29 mouse cellular contexts compared by ENCODE assay signal in the genomic region with DNA sequence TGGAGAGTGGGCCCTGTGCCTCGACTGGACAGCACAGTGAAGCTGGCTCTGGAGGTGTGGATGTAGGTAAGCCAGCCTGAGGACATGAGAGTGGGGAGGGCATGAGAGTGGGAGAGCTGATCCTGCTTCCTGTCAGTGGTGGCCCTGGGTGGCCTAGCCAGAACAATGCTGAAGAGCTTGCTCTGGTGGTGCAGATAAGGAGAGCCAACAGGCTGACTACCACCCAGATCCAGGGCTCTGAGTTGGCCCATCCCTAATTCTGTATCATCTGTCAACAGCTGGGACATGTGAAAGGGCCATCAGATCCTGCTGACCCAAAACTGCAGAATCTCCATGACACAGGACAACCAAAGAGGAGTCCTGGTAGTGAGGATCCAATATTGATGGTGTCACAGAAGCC. TPM values are rescaled to one million over a fixed set of nuclear protein-coding genes. Genes with fewer than 3 reads are reported as not detected.
DNase-seq lines count a peak whose midpoint lies in the region; ATAC-seq lines count a peak whose summit lies in the region.
"Had no signal": no experiment of that assay in that cellular context is flagged by ENCODE, and none has a peak within 500 bp of the region (broad histone marks: within the 10 kb centered on the region; RNA-seq: fewer than 3 reads in every experiment).

No protein-coding gene starts in this region.

- no peaks in the 10 kb centered on the region for H3K27me3 ChIP-seq in liver, embryonic 13.5 days
- H3K27me3 ChIP-seq: forebrain, embryonic 15.5 days; heart, embryonic 12.5 days; hindbrain, embryonic 15.5 days; midbrain, embryonic 15.5 days; neural tube, embryonic 15.5 days had no signal

- intact Hi-C loops in heart, postnatal 14 days (cut with DNase I), result no loop called here

- peaks cover 12% of the 10 kb centered on the region for H3K4me1 ChIP-seq in liver, embryonic 13.5 days (replicated peaks)
- H3K4me1 ChIP-seq: forebrain, embryonic 10.5 days; forebrain, embryonic 15.5 days; heart, embryonic 12.5 days; hindbrain, embryonic 15.5 days; midbrain, embryonic 10.5 days; midbrain, embryonic 15.5 days; neural tube, embryonic 15.5 days had no signal

- H3K4me2 ChIP-seq in liver, embryonic 13.5 days, result no peak overlapping the region
- H3K4me2 ChIP-seq: forebrain, embryonic 15.5 days; heart, embryonic 12.5 days; hindbrain, embryonic 15.5 days; midbrain, embryonic 15.5 days; neural tube, embryonic 15.5 days had no signal

- no peak overlapping the region for H3K9ac ChIP-seq in liver, embryonic 13.5 days
- H3K9ac ChIP-seq: forebrain, embryonic 15.5 days; heart, embryonic 12.5 days; hindbrain, embryonic 15.5 days; midbrain, embryonic 15.5 days; neural tube, embryonic 15.5 days had no signal

- no peak overlapping the region for H3K27ac ChIP-seq in liver, embryonic 13.5 days
- H3K27ac ChIP-seq: forebrain, embryonic 10.5 days; forebrain, embryonic 15.5 days; gastrocnemius, adult 2 months; heart, adult 2 months; hindbrain, embryonic 15.5 days; midbrain, embryonic 10.5 days; midbrain, embryonic 15.5 days; neural tube, embryonic 15.5 days had no signal

- no peaks in the 10 kb centered on the region for H3K9me3 ChIP-seq in liver, embryonic 13.5 days (replicated peaks)
- H3K9me3 ChIP-seq: forebrain, embryonic 10.5 days; forebrain, embryonic 15.5 days; heart, embryonic 12.5 days; hindbrain, embryonic 15.5 days; midbrain, embryonic 10.5 days; midbrain, embryonic 15.5 days; neural tube, embryonic 15.5 days had no signal

- no peak overlapping the region for H3K4me3 ChIP-seq in liver, embryonic 13.5 days (replicated peaks)
- H3K4me3 ChIP-seq: forebrain, embryonic 10.5 days; forebrain, embryonic 15.5 days; gastrocnemius, adult 2 months; heart, adult 2 months; heart, embryonic 12.5 days; hindbrain, embryonic 15.5 days; midbrain, embryonic 10.5 days; midbrain, embryonic 15.5 days; neural tube, embryonic 15.5 days had no signal

- no peaks in the 10 kb centered on the region for H3K36me3 ChIP-seq in liver, embryonic 13.5 days
- H3K36me3 ChIP-seq: forebrain, embryonic 10.5 days; forebrain, embryonic 15.5 days; heart, embryonic 12.5 days; hindbrain, embryonic 15.5 days; midbrain, embryonic 10.5 days; midbrain, embryonic 15.5 days; neural tube, embryonic 15.5 days had no signal

- peak; percentile 11 for DNase-seq in c-Kit-positive CD71-positive TER-119-negative erythroid progenitor cells, embryonic 14.5 days (ENCODE audit: low read depth)
- peak; percentile 45 for DNase-seq in liver, embryonic 13.5 days
- DNase-seq in urinary bladder, adult 18-20 months (ENCODE audit: low spot score in 2 of 2), result no peak
- DNase-seq in layer of hippocampus, postnatal 14 days (ENCODE audit: low spot score in 2 of 2), result no peak
- no peak for DNase-seq in heart, postnatal 14 days
- DNase-seq: adrenal gland, adult 2 months; adrenal gland, postnatal 36 days; B cell, adult 2 months; cerebellum, adult 11 months; cerebellum, adult 9-10 months; cerebellum, postnatal 36 days; gastrocnemius, adult 2 months; gastrocnemius, postnatal 36 days; heart, adult 2 months; kidney, adult 11 months; kidney, postnatal 14 days; lung, postnatal 36 days; right cerebral cortex, postnatal 4 days; thymus, postnatal 14 days had no signal

- WGBS in liver, embryonic 13.5 days (ENCODE audit: insufficient replicate concordance), result 42% methylated on average over 1 of the region's 1 CpGs

- peak; percentile 97 for ATAC-seq in erythroblast, adult 5-6 weeks (replicated peaks; ENCODE audit: low FRiP score, poor library complexity, severe bottlenecking)
- ATAC-seq in liver, embryonic 13.5 days (ENCODE audit: low read depth), result peak; percentile 98
- ATAC-seq in megakaryocyte progenitor cell, adult 5-6 weeks (replicated peaks; ENCODE audit: poor library complexity), result peak; percentile 84
- ATAC-seq: forebrain, embryonic 15.5 days; inflammation-experienced regulatory T-cells, adult 6 months; midbrain, embryonic 15.5 days had no signal

RNA-seq across cellular contexts. Expression of gene Ophn1, which starts 18.1 kb away (rescaled TPM):
- total RNA-seq in erythroblast, adult 5-6 weeks (2015; ENCODE audit: low replicate concordance), result 0.63 and 3.3 TPM in 2 replicates
- 0.14 and 0.34 TPM in 2 replicates for total RNA-seq in erythroblast, adult 5-6 weeks (2017; ENCODE audit: low replicate concordance)
- polyA plus RNA-seq in liver, embryonic 13.5 days (2015; fragmentation: Nextera tagmentation; extraction: Ambion mirVana), result 2.1 and 2.7 TPM in 2 replicates
- total RNA-seq in megakaryocyte progenitor cell, adult 5-6 weeks (2015), result 0.81 and 0.89 TPM in 2 replicates
- 1.8 and 2.8 TPM in 2 replicates for total RNA-seq in megakaryocyte progenitor cell, adult 5-6 weeks (2017)
- 10 to 100 TPM; 38.9 to 41.8 TPM for total RNA-seq in layer of hippocampus, postnatal 14 days (2021)
- 1 to 10 TPM; 8.4 to 9.5 TPM for total RNA-seq in heart, postnatal 14 days (2021)
- polyA plus RNA-seq: inflammation-experienced regulatory T-cells, adult 6 months had no signal

RNA-seq across cellular contexts. Expression of gene Yipf6, which starts 27.2 kb away (rescaled TPM):
- 5.2 and 6.9 TPM in 2 replicates for total RNA-seq in erythroblast, adult 5-6 weeks (2015; ENCODE audit: low replicate concordance)
- 5.9 and 9.6 TPM in 2 replicates for total RNA-seq in erythroblast, adult 5-6 weeks (2017; ENCODE audit: low replicate concordance)
- polyA plus RNA-seq in liver, embryonic 13.5 days (2015; fragmentation: Nextera tagmentation; extraction: Ambion mirVana), result 14.4 and 16.8 TPM in 2 replicates
- 21.1 and 23.8 TPM in 2 replicates for total RNA-seq in megakaryocyte progenitor cell, adult 5-6 weeks (2015)
- total RNA-seq in megakaryocyte progenitor cell, adult 5-6 weeks (2017), result 22.5 and 24.0 TPM in 2 replicates
- total RNA-seq in layer of hippocampus, postnatal 14 days (2021), result 10 to 100 TPM; 38.3 to 38.8 TPM
- total RNA-seq in heart, postnatal 14 days (2021), result 10 to 100 TPM; 21.6 to 23.4 TPM

Comparison
In these comparisons a context has a peak if more than half of its experiments do, and no peak if none do; other contexts are left out.
1. DNase-seq: peak in c-Kit-positive CD71-positive TER-119-negative erythroid progenitor cells, embryonic 14.5 days (single experiment) and liver, embryonic 13.5 days (single experiment); none in urinary bladder, adult 18-20 months (0 of 2), layer of hippocampus, postnatal 14 days (0 of 2) and heart, postnatal 14 days (0 of 2).
2. Peak in every context shown above with its lines, with median percentiles within 50 percentile points of each other: ATAC-seq.